Mouse (Mus musculus): ENCODE measurements around the gene Sema6c. TPM values are rescaled to one million over a fixed set of nuclear protein-coding genes. Genes with fewer than 3 reads are reported as not detected.
A peak's percentile ranks its signal among the peaks of the same experiment; 100 is the strongest.

The Sema6c gene
- polyA plus RNA-seq, 1 experiment from 2014 or later: 59.5 TPM

- ATAC-seq (ENCODE audit: low FRiP score): no peak
- H3K27ac ChIP-seq: no peak overlapping the region
- H3K27me3 ChIP-seq: peaks cover 2% of the 10 kb centered on the region; the same call in 1 of the 2 replicates
- H3K4me3 ChIP-seq: no peak overlapping the region
- H3K9ac ChIP-seq: no peak overlapping the region
- H3K36me3 ChIP-seq: no peaks in the 10 kb centered on the region
- no peaks in the 10 kb centered on the region for H3K9me3 ChIP-seq (replicated peaks)
- H3K4me2 ChIP-seq (replicated peaks): no peak overlapping the region
- WGBS: 59% methylated on average over 4 of the region's 4 CpGs
- no peaks in the 10 kb centered on the region for H3K4me1 ChIP-seq
Measured at GRCm38 (mm10) chr3:95153874-95154273, 6.4 kb upstream of the Sema6c start.

GRCm38 (mm10) chr3:95159511-95159986, 708 bp upstream of the Sema6c start:
- Histone ChIP-seq H3K27me3 (peaks cover 2% of the 10 kb centered on the region; the same call in 1 of the 2 replicates), H3K9me3 (replicated peaks) (no peaks in the 10 kb centered on the region), H3K4me1 (peaks cover 41% of the 10 kb centered on the region), H3K27ac (peak overlapping the region; percentile 91; the same call in 1 of the 2 replicates), H3K9ac (peak overlapping the region; percentile 92), H3K4me2 (replicated peaks) (peak overlapping the region; percentile 76), H3K4me3 (peak overlapping the region; percentile 88), H3K36me3 (peaks cover 6% of the 10 kb centered on the region)
- 14% methylated on average over 8 of the region's 8 CpGs for WGBS
- ATAC-seq (ENCODE audit: low FRiP score): no peak

GRCm38 (mm10) chr3:95161041-95161551, 839 bp downstream of the Sema6c start:
- WGBS: 0% methylated on average over 29 of the region's 30 CpGs

GRCm38 (mm10) chr3:95161618-95162344, 1.5 kb downstream of the Sema6c start:
- 5% methylated on average over 9 of the region's 9 CpGs for WGBS
- H3K27me3 ChIP-seq: peaks cover 2% of the 10 kb centered on the region; the same call in 1 of the 2 replicates
- peak overlapping the region; percentile 88 for H3K4me3 ChIP-seq
- peak overlapping the region; percentile 91 for H3K27ac ChIP-seq
- H3K9me3 ChIP-seq (replicated peaks): no peaks in the 10 kb centered on the region
- peaks cover 28% of the 10 kb centered on the region for H3K36me3 ChIP-seq
- H3K9ac ChIP-seq: peak overlapping the region; percentile 92
- peak overlapping the region; percentile 76 for H3K4me2 ChIP-seq (replicated peaks)
- H3K4me1 ChIP-seq: peaks cover 44% of the 10 kb centered on the region
- ATAC-seq (ENCODE audit: low FRiP score): no peak

More at GRCm38 (mm10) chr3:95161041-95161551, 839 bp downstream of the Sema6c start:
- peak overlapping the region; percentile 76 for H3K4me2 ChIP-seq (replicated peaks)
- H3K27me3 ChIP-seq: peaks cover 2% of the 10 kb centered on the region; the same call in 1 of the 2 replicates
- ATAC-seq (ENCODE audit: low FRiP score): peak; percentile 29
- H3K27ac ChIP-seq: peak overlapping the region; percentile 91
- H3K9ac ChIP-seq: peak overlapping the region; percentile 92
- peak overlapping the region; percentile 88 for H3K4me3 ChIP-seq
- peaks cover 21% of the 10 kb centered on the region for H3K36me3 ChIP-seq
- H3K9me3 ChIP-seq (replicated peaks): no peaks in the 10 kb centered on the region
- H3K4me1 ChIP-seq: peaks cover 44% of the 10 kb centered on the region

GRCm38 (mm10) chr3:95162345-95162628, 2.0 kb downstream of the Sema6c start:
- 33% methylated on average over 2 of the region's 2 CpGs for WGBS
- Histone ChIP-seq H3K27ac (peak overlapping the region; percentile 91), H3K9ac (peak overlapping the region; percentile 92), H3K27me3 (peaks cover 2% of the 10 kb centered on the region; the same call in 1 of the 2 replicates), H3K4me1 (peaks cover 44% of the 10 kb centered on the region), H3K4me2 (replicated peaks) (peak overlapping the region; percentile 76), H3K9me3 (replicated peaks) (no peaks in the 10 kb centered on the region), H3K4me3 (peak overlapping the region; percentile 88), H3K36me3 (peaks cover 33% of the 10 kb centered on the region)
- no peak for ATAC-seq (ENCODE audit: low FRiP score)

- Histone ChIP-seq H3K9ac (peak overlapping the region; percentile 92), H3K4me3 (peak overlapping the region; percentile 88), H3K27me3 (peaks cover 14% of the 10 kb centered on the region; the same call in 1 of the 2 replicates), H3K36me3 (peaks cover 47% of the 10 kb centered on the region), H3K27ac (peak overlapping the region; percentile 52; the same call in 1 of the 2 replicates), H3K4me2 (replicated peaks) (peak overlapping the region; percentile 76), H3K9me3 (replicated peaks) (no peaks in the 10 kb centered on the region), H3K4me1 (peaks cover 44% of the 10 kb centered on the region)
- ATAC-seq (ENCODE audit: low FRiP score): no peak
- WGBS: 56% methylated on average over 11 of the region's 11 CpGs
Measured at GRCm38 (mm10) chr3:95163419-95164255, 3.4 kb downstream of the Sema6c start.

GRCm38 (mm10) chr3:95164256-95164550, 3.9 kb downstream of the Sema6c start:
- 68% methylated on average over 5 of the region's 5 CpGs for WGBS
- ATAC-seq (ENCODE audit: low FRiP score): no peak
- Histone ChIP-seq H3K36me3 (peaks cover 52% of the 10 kb centered on the region), H3K4me1 (peaks cover 43% of the 10 kb centered on the region), H3K9ac (no peak overlapping the region), H3K4me3 (0 out of 2 replicates have a peak overlapping the region, but pooled peaks have one; percentile 88), H3K27me3 (peaks cover 18% of the 10 kb centered on the region), H3K27ac (no peak overlapping the region), H3K9me3 (replicated peaks) (no peaks in the 10 kb centered on the region), H3K4me2 (replicated peaks) (peak overlapping the region; percentile 76)

GRCm38 (mm10) chr3:95164840-95165239, 4.6 kb downstream of the Sema6c start:
- no peak overlapping the region for H3K4me3 ChIP-seq
- H3K4me1 ChIP-seq: peaks cover 37% of the 10 kb centered on the region
- no peak overlapping the region for H3K9ac ChIP-seq
- H3K9me3 ChIP-seq (replicated peaks): no peaks in the 10 kb centered on the region
- H3K27me3 ChIP-seq: peaks cover 25% of the 10 kb centered on the region
- WGBS: 84% methylated on average over 5 of the region's 5 CpGs
- H3K36me3 ChIP-seq: peaks cover 59% of the 10 kb centered on the region
- no peak for ATAC-seq (ENCODE audit: low FRiP score)
- H3K27ac ChIP-seq: no peak overlapping the region
- 0 out of 2 replicates have a peak overlapping the region, but pooled peaks have one; percentile 76 for H3K4me2 ChIP-seq (replicated peaks)

- no peak overlapping the region for H3K27ac ChIP-seq
- H3K36me3 ChIP-seq: peaks cover 90% of the 10 kb centered on the region
- H3K9ac ChIP-seq: no peak overlapping the region
- WGBS: 93% methylated on average over 10 of the region's 10 CpGs
- peaks cover 68% of the 10 kb centered on the region for H3K27me3 ChIP-seq
- H3K9me3 ChIP-seq (replicated peaks): no peaks in the 10 kb centered on the region
- peaks cover 18% of the 10 kb centered on the region for H3K4me1 ChIP-seq
- H3K4me3 ChIP-seq: no peak overlapping the region
- no peak for ATAC-seq (ENCODE audit: low FRiP score)
- no peak overlapping the region for H3K4me2 ChIP-seq (replicated peaks)
Measured at GRCm38 (mm10) chr3:95169996-95170395, 9.7 kb downstream of the Sema6c start.

- no peak for ATAC-seq (ENCODE audit: low FRiP score)
- peaks cover 68% of the 10 kb centered on the region for H3K27me3 ChIP-seq
Measured at GRCm38 (mm10) chr3:95171105-95171504, 10.8 kb downstream of the Sema6c start.

GRCm38 (mm10) chr3:95172526-95173255, 12.4 kb downstream of the Sema6c start:
- H3K4me2 ChIP-seq (replicated peaks): peak overlapping the region; percentile 34; the same call in 1 of the 2 replicates
- ATAC-seq (ENCODE audit: low FRiP score): peak; percentile 23
- peaks cover 18% of the 10 kb centered on the region for H3K4me1 ChIP-seq
- no peak overlapping the region for H3K27ac ChIP-seq
- no peaks in the 10 kb centered on the region for H3K9me3 ChIP-seq (replicated peaks)
- H3K36me3 ChIP-seq: peaks cover 64% of the 10 kb centered on the region
- peaks cover 64% of the 10 kb centered on the region for H3K27me3 ChIP-seq
- WGBS: 18% methylated on average over 83 of the region's 84 CpGs
- peak overlapping the region; percentile 45 for H3K9ac ChIP-seq
- peak overlapping the region; percentile 20 for H3K4me3 ChIP-seq

More at GRCm38 (mm10) chr3:95171105-95171504, 10.8 kb downstream of the Sema6c start:
- WGBS: 74% methylated on average over 6 of the region's 6 CpGs
- H3K4me1 ChIP-seq: peaks cover 18% of the 10 kb centered on the region
- H3K4me2 ChIP-seq (replicated peaks): no peak overlapping the region
- H3K27ac ChIP-seq: no peak overlapping the region
- H3K36me3 ChIP-seq: peaks cover 79% of the 10 kb centered on the region
- H3K4me3 ChIP-seq: no peak overlapping the region
- H3K9ac ChIP-seq: no peak overlapping the region
- no peaks in the 10 kb centered on the region for H3K9me3 ChIP-seq (replicated peaks)

All from hindbrain, embryonic 12.5 days (tissue).